Mouse (Mus musculus) left cerebral cortex, postnatal 14 days (tissue): ENCODE results near the gene Rsbn1l. TPM values are rescaled to one million over a fixed set of nuclear protein-coding genes. Genes with fewer than 3 reads are reported as not detected.

ENCODE experiments used
- DNase-seq, 2 experiments: peaks; one replicate each; pipeline ENCODE4 v3.0.0; 2021 to 2022; ENCODE audit warnings: low spot score in 2 of 2, mixed read lengths in 1 of 2
- intact Hi-C: fragments of 180-260 bp; cut with DNase I; formaldehyde crosslinking; loops from one replicate; pipeline ENCODE4 v1.15.1; 2025
- total RNA-seq, 2 experiments: library from RNA; stranded (reverse); gene quantifications; 2 replicates each; pipeline ENCODE4 v1.2.3; 2021

Rsbn1l gene
- total RNA-seq, 2 experiments from 2014 or later, result 13.7 to 14.7 TPM

- intact Hi-C loops, result no loop called here
- DNase-seq, result no peak
Observed at GRCm38 (mm10) chr5:20918967-20919366, 37.2 kb downstream of the Rsbn1l start.

GRCm38 (mm10) chr5:20913372-20914275, 42.6 kb downstream of the Rsbn1l start:
- peak; percentile 75 to 83 for DNase-seq
- intact Hi-C loops, result loop anchor here (2.0 to 5.0 kb wide), 2 partner anchors 37 to 54 kb away; no protein-coding TSS in a partner anchor

DNA sequence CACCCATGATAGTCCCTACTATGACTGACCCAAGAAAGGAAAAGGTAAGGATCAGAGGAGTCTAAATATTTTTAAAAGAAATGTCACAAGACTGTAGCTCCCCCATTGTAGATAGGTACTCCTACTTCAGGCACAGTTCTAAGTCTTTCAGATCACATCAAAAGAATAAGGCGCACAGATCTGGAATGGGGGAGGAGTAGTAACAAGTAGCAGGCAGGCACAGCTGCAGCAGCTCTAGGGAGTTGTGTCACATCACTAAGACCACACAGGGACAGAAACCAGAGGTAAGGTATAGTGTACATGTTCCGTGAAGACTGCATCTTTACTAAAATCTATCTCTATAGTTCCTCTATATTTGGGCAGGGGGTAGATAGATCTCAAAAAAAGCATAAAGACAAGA, 44.5 kb downstream of the Rsbn1l start:
- no peak for DNase-seq
- intact Hi-C loops, result loop anchor here (2.0 to 5.0 kb wide), 2 partner anchors 39 to 56 kb away; no protein-coding TSS in a partner anchor

DNA sequence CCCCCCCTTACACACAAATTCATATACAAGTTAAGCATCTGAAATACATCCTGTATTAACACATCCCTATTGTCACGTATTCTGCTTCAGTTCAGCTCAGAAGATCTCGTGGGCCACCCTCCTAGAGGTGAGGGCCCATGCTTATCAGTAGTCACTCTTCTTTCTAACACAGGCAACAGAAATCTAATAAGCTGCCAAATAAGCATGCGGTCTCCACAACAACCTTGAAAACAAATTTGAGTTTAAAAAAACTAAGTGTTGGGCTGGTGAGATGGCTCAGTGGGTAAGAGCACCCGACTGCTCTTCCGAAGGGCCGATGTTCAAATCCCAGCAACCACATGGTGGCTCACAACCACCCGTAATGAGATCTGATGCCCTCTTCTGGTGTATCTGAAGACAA, 50.0 kb downstream of the Rsbn1l start:
- intact Hi-C loops, result no loop called here
- no peak for DNase-seq

GRCm38 (mm10) chr5:20905437-20905836, 50.8 kb downstream of the Rsbn1l start:
- intact Hi-C loops, result no loop called here
- no peak for DNase-seq

DNA sequence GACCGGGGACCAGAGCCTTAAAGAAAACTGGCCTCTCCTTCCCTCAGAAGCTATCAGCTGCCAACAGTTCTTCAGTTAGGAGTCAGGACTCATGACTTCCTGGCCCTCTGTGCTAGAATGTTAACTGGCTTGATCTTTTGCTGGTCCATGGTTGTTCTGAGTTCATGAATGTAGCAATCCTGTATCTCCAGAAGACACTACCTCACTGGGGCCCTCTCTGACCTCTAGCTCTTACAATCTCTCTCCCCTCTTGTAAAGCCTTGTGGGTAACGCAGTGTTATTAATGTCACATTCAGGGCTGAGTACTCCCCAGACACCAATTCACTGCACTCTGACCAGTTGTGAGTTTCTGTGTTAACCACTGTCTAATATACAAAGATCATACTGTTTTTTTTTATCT, 51.6 kb downstream of the Rsbn1l start:
- intact Hi-C loops, result no loop called here
- DNase-seq, result no peak

DNA sequence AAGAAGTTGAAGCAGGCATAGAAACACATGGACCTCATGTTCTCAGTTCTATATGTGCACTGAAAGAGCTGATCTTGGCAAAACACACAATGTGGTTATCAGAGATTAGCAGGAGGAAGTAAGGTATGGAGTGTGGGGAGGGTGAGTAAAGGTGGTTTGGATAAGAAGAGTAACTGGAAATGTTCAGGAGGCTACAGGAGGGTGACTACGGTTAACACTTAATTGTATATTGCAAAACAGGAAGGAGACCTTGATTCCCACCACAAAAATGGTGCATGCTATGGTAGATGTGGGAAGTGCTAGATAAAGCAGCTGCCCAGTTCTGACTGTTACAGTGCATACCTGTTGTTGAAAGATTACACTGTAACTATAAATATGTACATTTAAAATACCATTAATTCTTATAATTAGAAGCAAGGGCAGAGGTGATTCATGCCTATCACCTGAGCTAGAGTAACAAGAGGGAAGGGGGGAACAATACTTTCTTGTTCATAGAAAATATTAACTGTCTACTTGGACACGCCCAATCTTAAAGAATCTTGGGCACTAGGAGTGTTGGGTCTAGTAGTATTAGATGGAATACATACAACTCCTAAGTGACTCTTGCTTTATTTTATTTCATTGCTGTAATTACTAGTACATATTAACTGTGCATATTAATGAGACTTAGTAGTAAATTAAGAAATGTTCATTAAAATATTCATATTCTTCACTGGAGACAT, 58.6 kb downstream of the Rsbn1l start:
- intact Hi-C loops, result no loop called here
- DNase-seq, result no peak

DNA sequence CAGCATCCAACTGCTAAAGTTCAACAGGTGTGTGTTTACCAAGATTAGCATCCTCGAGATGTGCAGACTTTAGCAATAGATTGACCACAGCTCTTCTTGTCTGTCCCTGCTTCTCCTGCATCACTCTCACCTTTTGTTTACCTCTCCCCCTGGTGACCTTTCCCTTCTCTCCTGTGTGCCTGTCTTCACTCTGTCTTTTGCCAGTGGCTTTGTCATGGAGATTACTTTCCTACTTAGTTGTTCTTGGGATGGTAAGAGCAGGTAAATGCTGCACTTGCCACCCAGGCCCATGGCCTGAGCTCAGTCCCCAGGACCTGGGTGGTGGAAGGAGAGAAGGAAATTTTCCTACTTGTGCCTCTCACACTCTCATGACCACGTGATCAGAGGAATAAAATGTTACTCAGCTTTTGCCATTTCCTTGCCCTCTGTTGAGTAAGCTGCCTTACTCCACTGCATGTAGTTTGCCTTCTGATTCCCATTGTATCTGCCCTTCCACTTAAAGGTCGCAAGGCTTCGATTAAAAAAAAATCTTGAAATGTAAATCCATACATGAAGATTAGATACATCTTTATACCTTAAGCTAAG, 72.1 kb downstream of the Rsbn1l start:
- DNase-seq, result no peak
- intact Hi-C loops, result no loop called here

- DNase-seq, result peak; percentile 98 to 99
- intact Hi-C loops, result no loop called here
Observed at GRCm38 (mm10) chr5:20881915-20882800, 74.0 kb downstream of the Rsbn1l start, which contains the start of the genes Phtf2 and Tmem60. Phtf2 (minus strand) TSS chr5:20882124. Tmem60 (plus strand) TSS chr5:20882191.

DNA sequence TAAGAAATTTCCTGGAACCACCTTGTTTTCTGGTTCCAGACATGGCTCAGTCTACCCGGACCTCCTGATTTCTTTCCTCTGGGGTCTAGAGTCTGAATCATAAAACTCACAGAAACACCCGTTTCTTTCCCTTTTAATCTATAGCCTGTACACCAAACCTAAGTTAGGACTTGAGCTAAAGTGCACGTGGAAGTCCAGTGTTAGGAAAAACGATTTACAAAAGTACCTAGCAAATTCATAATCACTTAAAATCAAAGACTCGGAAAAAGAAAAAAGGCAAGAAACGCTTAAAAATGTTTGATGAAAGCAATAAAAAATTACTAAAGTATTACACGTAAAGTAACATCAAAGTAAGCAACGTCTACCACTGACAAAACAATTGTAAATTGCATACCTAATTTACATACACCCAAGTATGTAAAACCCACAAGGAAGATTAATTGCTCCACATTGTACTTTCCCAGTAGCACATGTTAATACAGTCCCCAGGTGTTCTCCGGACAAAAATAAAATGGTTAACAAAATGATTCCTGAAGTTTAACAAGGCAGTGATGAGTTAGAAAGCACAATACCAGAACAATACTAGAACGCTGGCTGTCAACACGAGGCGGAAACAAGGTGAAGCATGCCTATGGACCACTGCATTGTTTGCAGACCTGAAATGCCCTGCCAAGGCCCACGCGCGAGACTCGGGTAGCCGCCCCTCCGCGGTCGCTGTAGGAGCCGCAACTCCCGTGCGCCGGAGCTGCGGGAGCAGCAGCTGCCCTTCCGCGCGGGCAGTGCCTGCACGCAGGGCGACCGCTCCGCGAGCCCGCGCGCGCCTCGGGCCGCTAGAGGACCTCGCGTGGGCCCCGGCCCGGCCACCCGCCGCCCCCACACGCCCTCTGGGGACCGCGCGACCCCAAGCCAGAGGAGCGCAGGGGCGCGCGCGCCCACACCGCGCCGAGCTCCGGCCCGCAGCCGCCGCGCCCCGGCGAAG, 75.1 kb downstream of the Rsbn1l start:
- intact Hi-C loops, result no loop called here

DNA sequence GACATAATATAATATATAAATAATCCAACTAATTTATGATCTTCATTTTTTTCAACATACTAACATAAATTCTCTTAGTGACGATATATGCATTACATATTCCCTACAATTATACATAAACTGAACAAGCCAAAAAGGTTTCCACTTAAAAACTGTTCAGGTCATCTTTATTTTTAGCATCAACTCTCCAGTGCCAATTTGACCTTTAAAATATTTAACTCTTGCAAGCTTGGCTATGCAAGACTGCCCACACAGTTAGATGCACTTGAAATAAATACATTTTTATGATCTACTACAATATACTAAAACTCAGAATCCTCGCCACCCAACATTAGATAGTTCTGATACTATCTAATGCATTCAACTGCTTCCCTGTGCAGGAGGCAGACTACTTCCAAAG, 75.8 kb downstream of the Rsbn1l start:
- intact Hi-C loops, result no loop called here
- DNase-seq, result no peak

More for the DNA sequence above, 75.1 kb downstream of the Rsbn1l start:
- DNase-seq, result peak; percentile 53 to 58

DNA sequence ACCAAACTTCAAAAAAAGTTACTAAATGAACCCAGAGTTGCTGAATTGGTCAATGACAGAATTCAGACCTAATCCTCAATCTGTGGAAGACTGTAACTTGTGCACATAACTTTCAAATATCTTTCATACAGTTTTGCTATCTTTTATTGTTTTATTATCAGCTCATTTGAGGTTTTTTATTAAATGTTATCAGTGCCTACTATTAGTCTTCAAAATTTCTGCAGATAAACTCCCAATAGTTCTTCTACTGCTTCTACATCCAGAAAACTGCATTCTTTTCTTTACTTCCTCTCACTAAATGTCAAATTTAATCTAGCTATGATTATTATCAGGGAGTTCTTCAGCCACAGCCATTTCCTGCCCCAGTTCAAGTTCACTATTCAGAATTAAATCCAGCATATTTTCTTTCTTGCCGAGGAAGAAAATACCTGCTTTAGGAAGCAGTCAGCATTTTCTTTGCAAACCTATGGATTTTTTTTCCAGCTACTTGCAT, 79.2 kb downstream of the Rsbn1l start:
- DNase-seq, result no peak
- intact Hi-C loops, result no loop called here

DNA sequence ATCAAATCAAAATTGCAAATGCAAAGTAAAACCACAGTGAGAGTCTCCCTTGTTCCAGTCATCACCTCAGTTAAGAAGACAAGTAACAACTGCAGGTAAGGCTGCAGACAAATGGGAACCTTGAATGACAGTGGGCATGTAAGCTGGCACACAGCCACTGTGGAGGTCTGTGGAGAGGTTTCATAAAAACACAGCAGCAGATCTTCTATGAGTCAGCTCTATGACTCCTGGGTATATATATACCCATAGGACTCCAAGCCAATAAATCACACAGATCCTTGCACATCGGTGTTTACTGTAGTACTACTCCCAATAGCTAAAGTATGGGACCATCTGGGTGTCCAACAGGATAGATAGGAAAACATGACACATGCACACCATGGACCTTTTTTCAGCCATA, 83.1 kb downstream of the Rsbn1l start:
- DNase-seq, result no peak
- intact Hi-C loops, result no loop called here

DNA sequence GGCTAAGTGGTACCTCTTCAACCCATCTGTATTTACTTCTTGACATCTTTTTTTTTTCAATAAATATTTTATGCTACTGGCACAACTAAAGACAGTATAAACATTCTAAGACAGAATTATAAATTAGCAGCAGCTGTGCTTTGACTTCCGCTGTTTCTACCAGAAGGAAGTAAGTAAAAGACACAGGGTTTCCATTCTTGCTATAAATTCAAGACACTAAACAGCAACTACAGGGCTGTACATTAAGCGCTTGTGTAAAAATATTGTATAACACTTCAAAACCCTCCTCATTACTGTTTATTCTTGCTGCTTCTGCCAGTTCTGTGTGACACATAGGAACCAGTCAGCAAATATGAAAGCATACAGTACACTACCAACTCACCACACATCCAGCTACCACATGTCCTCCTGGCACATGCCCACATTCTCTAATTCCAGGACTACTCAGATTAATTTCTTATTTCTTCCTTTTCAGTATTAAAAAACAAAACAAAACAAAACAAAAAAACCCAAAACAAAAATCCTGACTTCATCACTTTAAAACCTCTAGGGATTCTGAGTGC, 90.9 kb downstream of the Rsbn1l start:
- no peak for DNase-seq
- intact Hi-C loops, result no loop called here

DNA sequence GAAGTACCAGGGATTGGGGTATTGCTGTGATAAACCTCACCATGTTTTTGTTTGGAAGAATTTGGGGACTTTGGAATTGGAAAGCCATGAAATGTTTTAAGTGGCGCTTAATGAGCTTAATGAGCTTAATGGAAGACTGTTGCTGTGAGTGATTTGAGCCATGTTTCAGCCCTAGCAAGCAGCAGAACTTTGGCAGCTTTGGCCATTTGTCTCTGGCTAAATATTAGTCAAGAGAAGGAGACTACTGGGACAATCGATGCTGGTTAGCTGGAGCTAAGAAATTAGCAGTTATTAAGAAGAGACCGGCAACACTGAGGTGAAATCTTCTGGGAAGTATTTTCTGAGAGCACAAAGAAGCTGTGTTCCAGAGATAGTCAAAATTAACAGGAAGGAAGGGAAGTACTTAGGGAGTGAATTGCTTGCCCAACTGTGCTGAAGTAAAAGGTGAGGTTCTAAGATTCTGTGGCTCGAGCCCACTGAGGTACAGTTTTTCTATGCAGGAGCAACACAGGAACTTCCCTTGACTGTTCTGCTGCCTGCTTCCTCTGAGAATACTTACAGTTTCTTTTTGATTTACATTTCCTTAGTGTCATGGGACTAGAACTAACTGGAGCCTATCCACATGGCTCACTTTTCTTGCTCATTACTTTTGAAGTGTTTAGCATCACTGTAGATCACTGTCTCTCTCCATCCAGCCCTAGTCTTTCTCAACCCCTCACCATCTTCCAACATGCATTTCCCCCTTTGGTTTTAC, 91.8 kb downstream of the Rsbn1l start:
- no peak for DNase-seq
- intact Hi-C loops, result no loop called here

- intact Hi-C loops, result no loop called here
Observed at GRCm38 (mm10) chr5:20861901-20862300, 94.3 kb downstream of the Rsbn1l start.

GRCm38 (mm10) chr5:20860565-20860964, 95.6 kb downstream of the Rsbn1l start:
- no peak for DNase-seq
- intact Hi-C loops, result no loop called here

More at GRCm38 (mm10) chr5:20861901-20862300, 94.3 kb downstream of the Rsbn1l start:
- DNase-seq, result no peak
